Mouse (Mus musculus): ENCODE results near the gene Rad23b. TPM values are rescaled to one million over a fixed set of nuclear protein-coding genes. Genes with fewer than 3 reads are reported as not detected.
"Not testable (repeated sequence)": the region's sequence is repeated elsewhere in the genome, so short reads cannot be mapped to it uniquely, and the experiment has no call there.

Gene Rad23b
- total RNA-seq (2021) = 100 to 1,000 TPM in 1 of 2 experiments, 10 to 100 TPM in 1; 97.8 to 106 TPM
- long read RNA-seq, experiment 1, transcript Rad23b-201 (10 exons, 3,810 nt) = major isoform, 5 of 20 reads
- long read RNA-seq, experiment 1, partial matches to known transcripts = 10 of 20 reads
- long read RNA-seq, experiment 1, other reads (novel, unspliced or antisense) = 5 of 20 reads
- long read RNA-seq, experiment 2, transcript Rad23b-201 (10 exons, 3,810 nt) = major isoform, 12 of 31 reads
- long read RNA-seq, experiment 2, partial matches to known transcripts = 10 of 31 reads
- long read RNA-seq, experiment 2, other reads (novel, unspliced or antisense) = 9 of 31 reads

DNA sequence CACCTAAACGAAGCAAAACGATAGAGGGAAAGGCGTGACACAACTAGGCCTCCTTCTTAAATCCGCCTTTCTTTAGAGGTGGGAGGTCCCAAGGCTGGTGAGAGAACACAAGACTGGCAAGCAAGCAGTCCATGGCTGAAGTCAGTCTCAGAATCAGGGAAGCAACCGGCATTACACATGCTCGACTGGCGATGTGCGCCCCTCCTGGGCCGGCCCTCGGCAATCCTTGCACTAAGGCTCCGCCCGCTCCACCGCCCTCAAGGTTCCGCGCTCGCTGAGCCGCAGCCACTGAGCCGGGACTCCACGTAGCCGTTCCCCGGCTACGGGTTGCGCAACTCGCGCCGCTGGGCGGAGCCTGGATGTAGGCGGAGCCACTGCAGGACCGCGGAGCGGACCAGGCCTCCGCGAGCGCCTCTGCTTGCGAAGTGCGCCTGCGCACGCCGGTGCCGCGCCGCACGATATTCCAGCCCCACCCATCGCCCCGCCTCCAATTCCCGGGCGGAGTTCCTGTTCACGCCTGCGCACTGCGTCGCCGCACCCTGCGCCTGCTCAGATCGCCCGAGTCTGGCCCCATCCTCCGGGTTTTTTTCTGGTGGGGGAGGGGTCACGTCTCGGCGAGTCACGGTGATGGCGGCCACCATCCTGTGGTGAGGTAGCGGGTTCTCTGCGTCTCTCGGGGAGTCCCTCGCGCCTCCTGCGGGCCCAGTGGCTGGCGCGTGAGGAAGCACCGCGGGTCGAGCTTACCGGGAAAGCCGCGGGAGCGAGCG is at the start of gene Rad23b:
Gene Rad23b, plus strand, starts transcription at position 592 of the 767 bp plus-strand sequence.
- intact Hi-C loops (cut with DNase I) = no loop called here

GRCm38 (mm10) chr4:55304121-55304520 is 45.7 kb upstream of the Rad23b start:
- intact Hi-C loops (cut with DNase I) = no loop called here
- no peak for DNase-seq

More for the DNA sequence above, at the start of gene Rad23b:
- peak; percentile 100 for DNase-seq

DNA sequence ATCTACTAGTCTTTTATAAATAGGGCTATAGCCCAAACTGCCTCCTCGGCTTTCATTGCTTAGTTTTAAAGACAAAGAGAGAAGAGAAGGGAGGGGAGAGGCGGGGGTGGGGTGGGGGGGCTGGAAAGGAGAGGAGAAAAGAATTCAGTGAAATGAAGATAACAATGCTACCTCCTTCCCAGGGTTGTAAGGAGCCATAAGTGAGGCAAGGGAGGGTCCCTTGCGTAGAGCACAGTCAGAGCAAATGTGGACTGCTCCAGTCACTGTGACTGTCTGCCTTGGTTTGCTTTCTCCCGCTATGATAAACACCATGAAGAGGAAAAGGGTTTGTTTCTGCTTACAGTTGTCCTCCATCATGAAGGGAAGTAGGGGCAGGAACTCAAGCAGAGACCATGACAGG is 43.2 kb upstream of the Rad23b start:
- no peak for DNase-seq
- intact Hi-C loops (cut with DNase I) = no loop called here

DNA sequence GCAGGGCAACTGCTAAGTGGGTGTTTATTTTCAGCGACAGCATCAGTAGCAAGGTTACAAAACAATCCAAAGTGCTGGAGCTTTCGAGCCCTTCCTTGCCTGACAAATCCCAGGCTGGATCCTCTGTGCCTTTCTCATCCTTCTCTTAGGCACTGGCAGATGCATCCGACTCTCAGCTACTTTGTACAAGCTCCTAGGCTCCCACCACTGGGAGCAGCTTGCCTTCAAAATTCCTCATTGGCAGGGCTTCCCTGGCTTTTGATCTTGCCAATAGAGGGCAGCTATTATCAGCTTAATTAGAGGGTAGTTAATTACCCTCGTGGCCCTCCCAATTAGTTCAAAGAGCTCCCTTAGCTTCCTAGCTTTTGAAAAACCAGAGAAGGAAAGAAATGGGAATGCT is 33.1 kb upstream of the Rad23b start:
- intact Hi-C loops (cut with DNase I) = no loop called here
- DNase-seq = no peak

GRCm38 (mm10) chr4:55318350-55318749 is 31.5 kb upstream of the Rad23b start:
- DNase-seq; intact Hi-C loops (cut with DNase I): not testable (repeated sequence)

DNA sequence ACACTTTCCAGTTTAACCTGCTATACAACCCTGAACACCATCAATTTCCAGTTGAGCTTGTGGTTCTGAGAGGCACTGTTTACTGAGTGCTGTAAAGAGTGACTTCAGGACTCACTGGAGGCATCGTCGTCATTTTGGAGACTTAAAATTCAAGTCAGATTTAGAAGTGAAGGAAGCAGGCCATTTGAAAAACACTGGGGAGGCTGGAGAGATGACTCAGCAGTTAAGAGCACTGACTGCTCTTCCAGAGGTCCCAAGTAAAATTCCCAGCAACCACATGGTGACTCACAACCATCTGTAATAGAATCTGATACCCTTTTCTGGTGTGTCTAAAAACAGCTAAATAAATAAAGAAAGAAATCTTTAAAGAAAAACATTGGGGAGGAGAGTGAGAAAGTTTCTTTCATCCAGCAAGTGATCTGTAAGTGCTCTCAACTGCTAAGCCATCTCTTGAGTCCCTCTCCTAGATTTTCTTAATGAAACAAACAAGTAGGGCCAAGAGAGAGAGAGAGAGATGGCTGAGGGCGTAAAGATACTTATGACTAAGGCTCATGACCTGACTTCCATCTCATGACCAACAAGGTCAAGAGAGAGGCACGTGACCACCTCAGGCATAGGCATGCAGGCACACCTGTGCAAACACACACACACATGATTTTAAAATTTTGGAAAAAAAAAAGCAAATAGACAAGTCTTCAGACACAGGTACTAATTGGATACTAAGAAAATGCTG is 23.9 kb upstream of the Rad23b start:
- DNase-seq = no peak
- intact Hi-C loops (cut with DNase I) = no loop called here

DNA sequence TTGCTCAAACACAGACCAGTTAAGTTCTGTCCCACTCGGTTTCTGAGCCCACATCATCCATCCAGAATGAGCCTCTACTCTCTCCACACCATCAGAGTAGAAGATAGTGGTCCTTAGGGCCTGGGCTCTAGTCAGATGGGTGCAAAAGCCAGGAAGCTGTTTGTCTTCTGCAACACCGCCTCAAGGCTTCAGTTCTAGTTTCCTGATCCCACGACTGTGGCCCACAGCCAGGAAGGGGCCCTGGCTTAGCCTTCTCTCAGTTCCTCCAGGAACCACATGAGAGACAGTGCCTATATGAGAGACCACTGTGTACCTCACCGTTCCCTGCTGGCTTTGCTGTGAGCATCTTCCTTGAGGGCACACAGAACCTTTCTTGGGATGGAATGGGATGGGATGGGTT is 22.3 kb upstream of the Rad23b start:
- no peak for DNase-seq
- intact Hi-C loops (cut with DNase I) = no loop called here

GRCm38 (mm10) chr4:55328471-55328870 is 21.4 kb upstream of the Rad23b start:
- DNase-seq = no peak
- intact Hi-C loops (cut with DNase I) = no loop called here

GRCm38 (mm10) chr4:55328928-55329327 is 20.9 kb upstream of the Rad23b start:
- intact Hi-C loops (cut with DNase I); DNase-seq: not testable (repeated sequence)

- no peak for DNase-seq
- intact Hi-C loops (cut with DNase I) = no loop called here
Observed at GRCm38 (mm10) chr4:55329621-55330346, 20.1 kb upstream of the Rad23b start.

DNA sequence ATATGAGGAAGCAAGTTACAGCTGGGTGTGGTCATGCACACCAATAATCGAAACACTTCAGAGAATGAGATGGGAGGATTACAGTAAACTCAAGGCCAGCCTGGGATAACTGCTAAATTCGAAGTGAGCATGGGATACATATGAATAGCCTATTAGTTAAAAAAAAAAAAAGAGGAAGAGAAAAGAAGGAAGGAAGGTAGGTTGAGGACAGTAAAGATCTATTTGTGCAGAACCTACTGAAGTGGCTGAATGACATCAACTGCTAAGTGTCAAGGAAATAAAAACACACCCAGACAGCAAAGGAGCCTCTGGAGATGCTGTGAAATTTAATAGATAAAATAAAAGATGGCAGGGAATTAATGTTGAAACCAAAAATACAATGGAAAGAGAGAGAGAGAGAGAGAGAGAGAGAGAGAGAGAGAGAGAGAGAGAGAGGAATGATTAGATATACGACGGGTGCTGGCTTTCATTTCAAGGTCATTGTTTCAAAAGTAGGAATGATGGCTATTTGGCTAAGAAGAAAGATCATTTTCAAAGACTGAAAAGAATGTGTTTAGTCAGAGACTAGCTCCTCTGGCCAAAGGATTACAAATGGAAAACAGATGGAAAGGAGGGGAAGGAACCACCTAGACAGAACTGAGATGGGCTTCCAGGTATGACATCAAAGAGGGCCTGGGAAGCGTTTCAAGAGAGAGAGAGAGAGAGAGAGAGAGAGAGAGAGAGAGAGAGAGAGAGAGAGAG is 14.6 kb upstream of the Rad23b start:
- no peak for DNase-seq
- intact Hi-C loops (cut with DNase I) = no loop called here

GRCm38 (mm10) chr4:55338905-55339304 is 10.9 kb upstream of the Rad23b start:
- intact Hi-C loops (cut with DNase I) = no loop called here

DNA sequence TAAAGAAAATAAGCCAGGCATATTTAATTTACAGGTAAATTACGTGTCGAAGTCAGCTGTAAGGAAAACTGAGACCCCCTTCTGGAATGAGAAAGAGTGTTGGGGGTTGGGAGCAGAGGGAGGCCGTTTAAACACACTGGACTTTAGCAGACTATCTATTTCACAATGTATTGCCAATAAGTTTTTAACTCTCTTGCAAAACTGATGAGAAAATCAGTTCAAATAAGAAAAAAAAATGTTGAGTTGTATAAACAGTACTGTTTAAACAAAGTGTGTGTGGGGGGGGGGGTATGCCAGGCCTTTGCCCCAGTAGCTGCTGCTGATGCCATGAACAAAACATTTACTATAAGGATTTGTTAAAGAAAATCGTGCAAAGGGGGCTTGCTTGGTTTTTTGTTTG is 10.5 kb upstream of the Rad23b start:
- DNase-seq = no peak
- intact Hi-C loops (cut with DNase I) = no loop called here

More at GRCm38 (mm10) chr4:55338905-55339304, 10.9 kb upstream of the Rad23b start:
- no peak for DNase-seq

GRCm38 (mm10) chr4:55341797-55342196 is 8.0 kb upstream of the Rad23b start:
- DNase-seq = no peak
- intact Hi-C loops (cut with DNase I) = no loop called here

DNA sequence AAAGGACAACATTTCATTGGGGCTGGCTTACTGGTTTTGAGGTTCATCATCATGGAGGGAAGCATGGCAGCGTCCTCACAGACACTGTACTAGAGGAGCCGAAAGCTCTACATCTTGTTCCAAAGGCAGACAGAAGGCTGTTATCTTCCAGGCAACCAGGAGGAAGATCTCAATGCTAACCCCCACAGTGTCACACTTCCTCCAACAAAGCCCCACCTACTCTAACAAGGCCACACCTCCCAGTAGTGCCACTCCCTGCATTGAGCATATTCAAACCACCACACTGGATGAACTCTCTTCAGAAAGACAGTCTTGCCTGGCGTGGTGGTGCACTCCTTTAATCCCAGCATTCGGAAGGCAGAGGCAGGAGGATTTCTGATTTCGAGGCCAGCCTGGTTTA is 7.2 kb upstream of the Rad23b start:
- intact Hi-C loops (cut with DNase I) = no loop called here
- DNase-seq = no peak

- DNase-seq = no peak
- intact Hi-C loops (cut with DNase I) = no loop called here
Observed at GRCm38 (mm10) chr4:55343287-55343686, 6.6 kb upstream of the Rad23b start.

- DNase-seq = no peak
- intact Hi-C loops (cut with DNase I) = no loop called here
Observed at GRCm38 (mm10) chr4:55348759-55349451, 938 bp upstream of the Rad23b start.

DNA sequence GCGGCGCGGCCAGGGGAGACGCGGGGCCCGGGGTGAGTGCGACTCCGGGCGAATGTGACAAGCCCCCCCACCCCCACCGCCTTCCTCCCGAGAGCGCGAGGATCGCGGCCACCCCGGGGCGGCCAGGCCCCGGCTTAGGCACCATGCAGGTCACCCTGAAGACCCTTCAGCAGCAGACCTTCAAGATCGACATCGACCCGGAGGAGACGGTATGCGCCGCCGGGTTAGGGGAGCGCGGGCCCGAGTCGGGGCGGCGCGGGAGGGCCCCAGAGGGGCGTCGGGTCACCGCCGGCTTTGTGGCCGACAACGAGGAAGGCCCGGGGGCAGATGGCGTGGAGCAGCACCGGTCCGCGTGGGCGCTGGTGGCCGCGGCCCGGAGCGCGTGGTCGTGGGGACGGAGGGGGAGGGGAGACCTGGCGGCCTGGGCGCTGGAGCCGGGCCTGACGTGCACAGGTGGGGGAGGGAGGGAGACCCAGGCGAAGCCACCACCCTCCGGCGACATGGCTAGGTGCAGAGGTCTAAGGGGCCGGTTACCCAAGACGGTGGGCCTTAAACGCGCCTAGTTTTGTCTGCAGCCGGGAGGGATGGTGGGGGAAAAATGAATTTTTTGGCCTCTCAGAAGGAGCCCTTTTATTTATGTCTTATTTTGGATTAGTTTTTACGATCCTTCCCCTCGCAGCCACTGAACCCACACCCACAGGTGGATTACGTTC is 532 bp downstream of the Rad23b start:
- intact Hi-C loops (cut with DNase I) = no loop called here
- peak in 1 of 2 experiments; percentile 41 for DNase-seq

GRCm38 (mm10) chr4:55351037-55351436 is 1.2 kb downstream of the Rad23b start:
- intact Hi-C loops (cut with DNase I) = no loop called here
- DNase-seq = no peak
